Mouse (Mus musculus) spleen, postnatal 36 days (tissue): ENCODE results near the gene 1500009C09Rik.
"Not testable (repeated sequence)": the region's sequence is repeated elsewhere in the genome, so short reads cannot be mapped to it uniquely, and the experiment has no call there.

ENCODE experiments used
- DNase-seq, 2 experiments: peaks; one replicate each; pipeline ENCODE4 v3.0.0; 2022; ENCODE audit warnings: low spot score in 2 of 2, mixed read lengths in 1 of 2

1500009C09Rik gene

GRCm38 (mm10) chr15:82218778-82219666 lies 33.2 kb upstream of the 1500009C09Rik start:
- DNase-seq = peak; percentile 91 to 92

- no peak for DNase-seq
Observed at GRCm38 (mm10) chr15:82220003-82220675, 32.1 kb upstream of the 1500009C09Rik start.

GRCm38 (mm10) chr15:82221104-82221860 lies 30.9 kb upstream of the 1500009C09Rik start:
- no peak for DNase-seq

GRCm38 (mm10) chr15:82223251-82223650 lies 28.9 kb upstream of the 1500009C09Rik start:
- peak in 1 of 2 experiments; percentile 53 for DNase-seq

GRCm38 (mm10) chr15:82223657-82224601 lies 28.3 kb upstream of the 1500009C09Rik start, which contains the start of gene Tnfrsf13c:
TSS of gene Tnfrsf13c (minus strand) at chr15:82224369.
- peak; percentile 94 to 95 for DNase-seq

GRCm38 (mm10) chr15:82224602-82225215 lies 27.5 kb upstream of the 1500009C09Rik start:
- no peak for DNase-seq

GRCm38 (mm10) chr15:82225769-82226168 lies 26.4 kb upstream of the 1500009C09Rik start:
- peak; percentile 55 to 62 for DNase-seq

GRCm38 (mm10) chr15:82229542-82230045 lies 22.6 kb upstream of the 1500009C09Rik start:
- peak; percentile 86 to 87 for DNase-seq

- DNase-seq = no peak
Observed at GRCm38 (mm10) chr15:82230098-82230611, 22.0 kb upstream of the 1500009C09Rik start.

- DNase-seq = no peak
Observed at GRCm38 (mm10) chr15:82231100-82231499, 21.1 kb upstream of the 1500009C09Rik start.

GRCm38 (mm10) chr15:82231591-82232378 lies 20.4 kb upstream of the 1500009C09Rik start:
- DNase-seq = no peak

- DNase-seq = peak; percentile 80 to 81
Observed at GRCm38 (mm10) chr15:82232651-82233050, 19.5 kb upstream of the 1500009C09Rik start.

GRCm38 (mm10) chr15:82235661-82236060 lies 16.5 kb upstream of the 1500009C09Rik start:
- DNase-seq = peak in 1 of 2 experiments; percentile 58

GRCm38 (mm10) chr15:82236565-82236964 lies 15.6 kb upstream of the 1500009C09Rik start:
- DNase-seq = peak; percentile 80 to 86

GRCm38 (mm10) chr15:82243311-82243710 lies 8.9 kb upstream of the 1500009C09Rik start:
- DNase-seq = no peak

- no peak for DNase-seq
Observed at GRCm38 (mm10) chr15:82243742-82244114, 8.5 kb upstream of the 1500009C09Rik start.

GRCm38 (mm10) chr15:82244115-82244804 lies 7.9 kb upstream of the 1500009C09Rik start, which contains the start of gene Cenpm:
TSS of gene Cenpm (minus strand) at chr15:82244748.
- DNase-seq = peak; percentile 88 to 90

GRCm38 (mm10) chr15:82244805-82245161 lies 7.4 kb upstream of the 1500009C09Rik start:
- not testable (repeated sequence) for DNase-seq
